Mouse (Mus musculus): ENCODE data around the gene 4930518I15Rik.

- no peak for TF ChIP-seq CTCF (IDR thresholded peaks at IDR 0.05; ENCODE audit: insufficient read depth, low read depth, low read length)
- no peak for TF ChIP-seq POLR2A (IDR thresholded peaks at IDR 0.05; ENCODE audit: insufficient read depth, low read depth, low read length)
Measured at GRCm38 (mm10) chr2:156901344-156901743, 43.6 kb upstream of the 4930518I15Rik start.

All from olfactory bulb, adult 2 months (tissue).